In the genomic region with DNA sequence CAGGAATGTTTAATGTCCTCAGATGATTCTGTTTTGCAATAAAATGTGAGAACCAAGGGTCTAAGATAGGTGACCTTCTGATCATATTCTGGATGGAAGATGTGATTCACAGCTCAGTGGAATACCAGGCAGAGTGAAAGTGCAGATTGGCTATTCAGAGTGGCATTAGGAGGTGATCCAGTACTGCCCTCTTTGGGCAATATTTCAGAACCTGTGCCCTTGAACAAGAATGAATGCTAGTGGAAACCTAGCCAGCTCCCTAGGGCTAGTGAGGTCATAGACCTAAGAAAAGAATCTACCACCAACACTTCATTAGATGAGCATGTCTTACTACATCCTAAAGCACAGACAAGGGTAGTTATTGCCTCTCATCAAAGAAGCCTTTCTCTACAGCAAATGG, we compare ENCODE assay signal across 14 mouse cellular contexts.
DNase-seq lines count a peak whose midpoint lies in the region; ATAC-seq and TF ChIP-seq lines count a peak whose summit lies in the region.
"Had no signal": no experiment of that assay in that cellular context is flagged by ENCODE, and none has a peak within 500 bp of the region (broad histone marks: within the 10 kb centered on the region; RNA-seq: fewer than 3 reads in every experiment).

No protein-coding gene starts in this region.

- H3K9ac ChIP-seq in midbrain, postnatal 0 days (replicated peaks; ENCODE audit: low read length, poor library complexity, severe bottlenecking): no peak overlapping the region
- H3K9ac ChIP-seq in midbrain, embryonic 13.5 days (replicated peaks): no peak overlapping the region
- H3K9ac ChIP-seq in neural tube, embryonic 15.5 days (replicated peaks): no peak overlapping the region
- H3K9ac ChIP-seq: embryonic facial prominence, embryonic 12.5 days; intestine, embryonic 15.5 days; stomach, embryonic 15.5 days had no signal

- intact Hi-C loops in heart, postnatal 25 days (cut with DNase I): loop anchor here (5.0 kb wide), 2 partner anchors 172 to 372 kb away; partner anchors contain the start of gene Trib2

- H3K9me3 ChIP-seq in midbrain, postnatal 0 days (ENCODE audit: low read length): no peaks in the 10 kb centered on the region
- no peaks in the 10 kb centered on the region for H3K9me3 ChIP-seq in midbrain, embryonic 13.5 days
- H3K9me3 ChIP-seq in neural tube, embryonic 15.5 days (replicated peaks): no peaks in the 10 kb centered on the region
- H3K9me3 ChIP-seq: embryonic facial prominence, embryonic 12.5 days; forebrain, embryonic 10.5 days; intestine, embryonic 15.5 days; limb, embryonic 10.5 days; stomach, embryonic 15.5 days had no signal

- 0 out of 2 replicates have a peak, but pooled peaks have one; percentile 3 for TF ChIP-seq CTCF in midbrain, postnatal 0 days (IDR thresholded peaks at IDR 0.05)

- no peak overlapping the region for H3K27ac ChIP-seq in midbrain, postnatal 0 days (ENCODE audit: low read depth, low read length)
- H3K27ac ChIP-seq in midbrain, embryonic 13.5 days: no peak overlapping the region
- H3K27ac ChIP-seq in neural tube, embryonic 15.5 days (replicated peaks): no peak overlapping the region
- H3K27ac ChIP-seq: embryonic facial prominence, embryonic 12.5 days; forebrain, embryonic 10.5 days; intestine, embryonic 15.5 days; limb, embryonic 10.5 days; stomach, embryonic 15.5 days had no signal

- H3K27me3 ChIP-seq in midbrain, postnatal 0 days (ENCODE audit: insufficient read depth, low read length): no peaks in the 10 kb centered on the region
- H3K27me3 ChIP-seq in midbrain, embryonic 13.5 days: no peaks in the 10 kb centered on the region
- no peaks in the 10 kb centered on the region for H3K27me3 ChIP-seq in neural tube, embryonic 15.5 days (replicated peaks)
- H3K27me3 ChIP-seq: embryonic facial prominence, embryonic 12.5 days; intestine, embryonic 15.5 days; stomach, embryonic 15.5 days had no signal

- no peak overlapping the region for H3K4me3 ChIP-seq in midbrain, postnatal 0 days (ENCODE audit: low read depth, low read length)
- no peak overlapping the region for H3K4me3 ChIP-seq in midbrain, embryonic 13.5 days (replicated peaks)
- no peak overlapping the region for H3K4me3 ChIP-seq in neural tube, embryonic 15.5 days (replicated peaks)
- H3K4me3 ChIP-seq: embryonic facial prominence, embryonic 12.5 days; forebrain, embryonic 10.5 days; intestine, embryonic 15.5 days; limb, embryonic 10.5 days; stomach, embryonic 15.5 days had no signal

- peaks cover 9% of the 10 kb centered on the region; the same call in 1 of the 2 replicates for H3K4me1 ChIP-seq in midbrain, postnatal 0 days (ENCODE audit: insufficient read depth, low read length)
- peaks cover 15% of the 10 kb centered on the region for H3K4me1 ChIP-seq in midbrain, embryonic 13.5 days (replicated peaks)
- no peaks in the 10 kb centered on the region for H3K4me1 ChIP-seq in neural tube, embryonic 15.5 days
- H3K4me1 ChIP-seq: intestine, embryonic 15.5 days; stomach, embryonic 15.5 days had no signal

- H3K4me2 ChIP-seq in midbrain, postnatal 0 days (ENCODE audit: low read depth, low read length, poor library complexity, severe bottlenecking): no peak overlapping the region
- H3K4me2 ChIP-seq in midbrain, embryonic 13.5 days (replicated peaks): no peak overlapping the region
- no peak overlapping the region for H3K4me2 ChIP-seq in neural tube, embryonic 15.5 days
- H3K4me2 ChIP-seq: embryonic facial prominence, embryonic 12.5 days; intestine, embryonic 15.5 days; stomach, embryonic 15.5 days had no signal

- ATAC-seq in midbrain, postnatal 0 days (ENCODE audit: low FRiP score): no peak
- no peak for ATAC-seq in midbrain, embryonic 13.5 days
- ATAC-seq in neural tube, embryonic 15.5 days (ENCODE audit: low FRiP score): no peak
- ATAC-seq: intestine, embryonic 15.5 days had no signal

- H3K36me3 ChIP-seq in midbrain, postnatal 0 days (ENCODE audit: insufficient read depth, low read length): no peaks in the 10 kb centered on the region
- no peaks in the 10 kb centered on the region for H3K36me3 ChIP-seq in midbrain, embryonic 13.5 days
- no peaks in the 10 kb centered on the region for H3K36me3 ChIP-seq in neural tube, embryonic 15.5 days
- H3K36me3 ChIP-seq: embryonic facial prominence, embryonic 12.5 days; forebrain, embryonic 10.5 days; intestine, embryonic 15.5 days; limb, embryonic 10.5 days; stomach, embryonic 15.5 days had no signal

- peak; percentile 46 to 52 for DNase-seq in heart, adult 9 months (ENCODE audit: low spot score in 2 of 2)
- no peak for DNase-seq in heart, postnatal 25 days (ENCODE audit: low spot score)
- DNase-seq in midbrain, postnatal 0 days (ENCODE audit: low spot score): no peak
- DNase-seq in adrenal gland, postnatal 36 days: peak; percentile 23 to 25
- DNase-seq in frontal cortex, postnatal 14 days (ENCODE audit: low spot score in 2 of 2): no peak
- DNase-seq: cerebellum, postnatal 25 days; thymus, postnatal 4 days had no signal

Comparison
In these comparisons a context has a peak if more than half of its experiments do, and no peak if none do; other contexts are left out.
1. DNase-seq: peak in heart, adult 9 months (2 of 2) and adrenal gland, postnatal 36 days (2 of 2); none in heart, postnatal 25 days (single experiment), midbrain, postnatal 0 days (single experiment) and frontal cortex, postnatal 14 days (0 of 2).